Comparison of ENCODE assay signal across 8 mouse cellular contexts in the genomic region with DNA sequence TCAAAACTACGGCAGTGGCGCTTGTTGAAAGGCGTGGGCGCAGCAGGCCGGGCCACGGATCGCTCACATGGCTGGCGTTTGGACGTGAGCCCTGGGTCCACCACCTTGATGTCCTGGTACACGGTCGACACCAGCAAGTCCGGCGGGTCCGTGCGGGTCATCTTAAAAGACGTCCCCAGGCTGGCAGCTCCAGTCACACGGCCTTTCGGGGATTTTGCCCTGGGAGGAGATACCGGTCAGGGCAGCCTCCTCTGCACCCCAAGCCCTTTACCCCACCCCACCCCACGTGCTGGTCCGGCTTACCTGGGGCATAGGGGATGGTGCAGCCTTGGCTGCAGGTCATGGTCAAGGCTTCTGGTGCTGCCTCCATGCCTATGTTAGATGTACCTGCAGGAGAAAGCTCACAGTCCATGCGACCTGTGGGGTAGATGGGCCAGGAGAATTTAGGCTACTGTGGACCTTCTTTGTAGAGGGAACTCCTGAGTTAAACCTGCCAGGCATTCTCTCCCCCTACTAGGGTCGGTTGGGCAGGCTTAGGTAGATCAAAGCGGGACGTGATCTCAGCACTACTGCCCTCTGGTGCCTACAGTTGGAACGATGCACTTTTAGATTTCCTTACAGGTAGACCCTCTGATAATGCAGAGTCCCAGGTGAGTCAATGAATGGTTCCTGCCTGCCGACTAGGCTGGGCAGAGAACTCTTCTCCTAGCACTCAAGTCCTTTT. TPM values are rescaled to one million over a fixed set of nuclear protein-coding genes. Genes with fewer than 3 reads are reported as not detected.
DNase-seq lines count a peak whose midpoint lies in the region; ATAC-seq lines count a peak whose summit lies in the region.

No protein-coding gene starts in this region.

- WGBS in embryonic facial prominence, embryonic 14.5 days: 5% methylated on average over 25 of the region's 27 CpGs
- 3% methylated on average over 27 of the region's 27 CpGs for WGBS in intestine, embryonic 15.5 days
- WGBS in liver, embryonic 12.5 days (ENCODE audit: insufficient replicate concordance): 4% methylated on average over 27 of the region's 27 CpGs
- 6% methylated on average over 27 of the region's 27 CpGs for WGBS in neural tube, embryonic 14.5 days

- peaks cover 24% of the 10 kb centered on the region for H3K36me3 ChIP-seq in embryonic facial prominence, embryonic 14.5 days (ENCODE audit: control insufficient read depth, insufficient read depth, low read length)
- H3K36me3 ChIP-seq in intestine, embryonic 15.5 days: no peaks in the 10 kb centered on the region
- peaks cover 21% of the 10 kb centered on the region for H3K36me3 ChIP-seq in liver, embryonic 12.5 days
- H3K36me3 ChIP-seq in neural tube, embryonic 14.5 days (ENCODE audit: control insufficient read depth, insufficient read depth, low read length): peaks cover 7% of the 10 kb centered on the region; the same call in 1 of the 2 replicates

- H3K9me3 ChIP-seq in embryonic facial prominence, embryonic 14.5 days (ENCODE audit: control insufficient read depth, low read length): no peaks in the 10 kb centered on the region
- no peaks in the 10 kb centered on the region for H3K9me3 ChIP-seq in intestine, embryonic 15.5 days
- H3K9me3 ChIP-seq in liver, embryonic 12.5 days (replicated peaks): no peaks in the 10 kb centered on the region
- H3K9me3 ChIP-seq in neural tube, embryonic 14.5 days (ENCODE audit: control insufficient read depth, low read length): no peaks in the 10 kb centered on the region

- H3K4me2 ChIP-seq in embryonic facial prominence, embryonic 14.5 days (ENCODE audit: low read depth, low read length): peak overlapping the region; percentile 35
- peak overlapping the region; percentile 62 for H3K4me2 ChIP-seq in intestine, embryonic 15.5 days (replicated peaks)
- peak overlapping the region; percentile 35; the same call in 1 of the 2 replicates for H3K4me2 ChIP-seq in liver, embryonic 12.5 days
- H3K4me2 ChIP-seq in neural tube, embryonic 14.5 days (ENCODE audit: low read depth, low read length): peak overlapping the region; percentile 23

- peak overlapping the region; percentile 38; the same call in 1 of the 2 replicates for H3K9ac ChIP-seq in embryonic facial prominence, embryonic 14.5 days (ENCODE audit: low read depth, low read length)
- no peak overlapping the region for H3K9ac ChIP-seq in intestine, embryonic 15.5 days
- H3K9ac ChIP-seq in liver, embryonic 12.5 days: no peak overlapping the region
- H3K9ac ChIP-seq in neural tube, embryonic 14.5 days (replicated peaks; ENCODE audit: low read depth, low read length): no peak overlapping the region

- H3K4me3 ChIP-seq in embryonic facial prominence, embryonic 14.5 days (ENCODE audit: low read depth, low read length): peak overlapping the region; percentile 25
- H3K4me3 ChIP-seq in intestine, embryonic 15.5 days (replicated peaks): peak overlapping the region; percentile 28
- H3K4me3 ChIP-seq in liver, embryonic 12.5 days: 0 out of 2 replicates have a peak overlapping the region, but pooled peaks have one; percentile 23
- peak overlapping the region; percentile 7; the same call in 1 of the 2 replicates for H3K4me3 ChIP-seq in neural tube, embryonic 14.5 days (ENCODE audit: low read depth, low read length)

- H3K27ac ChIP-seq in embryonic facial prominence, embryonic 14.5 days (replicated peaks; ENCODE audit: low read depth, low read length): no peak overlapping the region
- 0 out of 2 replicates have a peak overlapping the region, but pooled peaks have one; percentile 3 for H3K27ac ChIP-seq in intestine, embryonic 15.5 days
- H3K27ac ChIP-seq in liver, embryonic 12.5 days: no peak overlapping the region
- no peak overlapping the region for H3K27ac ChIP-seq in neural tube, embryonic 14.5 days (ENCODE audit: low read depth, low read length)

- peaks cover 50% of the 10 kb centered on the region for H3K27me3 ChIP-seq in embryonic facial prominence, embryonic 14.5 days (replicated peaks; ENCODE audit: control insufficient read depth, insufficient read depth, low read length)
- peaks cover 51% of the 10 kb centered on the region for H3K27me3 ChIP-seq in intestine, embryonic 15.5 days (replicated peaks)
- peaks cover 62% of the 10 kb centered on the region for H3K27me3 ChIP-seq in liver, embryonic 12.5 days (replicated peaks)
- peaks cover 41% of the 10 kb centered on the region for H3K27me3 ChIP-seq in neural tube, embryonic 14.5 days (ENCODE audit: control insufficient read depth, insufficient read depth, low read length)

- peaks cover 23% of the 10 kb centered on the region for H3K4me1 ChIP-seq in embryonic facial prominence, embryonic 14.5 days (ENCODE audit: control insufficient read depth, insufficient read depth, low read length)
- H3K4me1 ChIP-seq in intestine, embryonic 15.5 days (replicated peaks): peaks cover 73% of the 10 kb centered on the region
- H3K4me1 ChIP-seq in liver, embryonic 12.5 days: peaks cover 79% of the 10 kb centered on the region
- peaks cover 50% of the 10 kb centered on the region for H3K4me1 ChIP-seq in neural tube, embryonic 14.5 days (ENCODE audit: control insufficient read depth, insufficient read depth, low read length)

- ATAC-seq in embryonic facial prominence, embryonic 14.5 days (ENCODE audit: low read depth): no peak
- peak; percentile 30 for ATAC-seq in intestine, embryonic 15.5 days
- no peak for ATAC-seq in liver, embryonic 12.5 days
- ATAC-seq in neural tube, embryonic 14.5 days (ENCODE audit: low read depth): no peak

- peak; percentile 52 for DNase-seq in adrenal gland, postnatal 14 days
- DNase-seq in adrenal gland, adult 2 months: no peak
- DNase-seq in R1 (ENCODE audit: low read depth, low spot score): peak; percentile 84
- peak; percentile 46 for DNase-seq in embryonic facial prominence, embryonic 14.5 days (ENCODE audit: low spot score)
- no peak for DNase-seq in MN1 (ENCODE audit: low spot score)

RNA-seq across cellular contexts. Expression of a gene that starts 1.7 kb away (rescaled TPM):
- 2.1 and 3.0 TPM in 2 replicates for total RNA-seq in adrenal gland, postnatal 14 days (2021)
- total RNA-seq in adrenal gland, adult 2 months (2021): 1 to 10 TPM; 1.4 to 2.1 TPM
- 10.5 and 13.5 TPM in 2 replicates for polyA plus RNA-seq in adrenal gland, adult 2 months (2012; rRNA removed)
- polyA plus RNA-seq in embryonic facial prominence, embryonic 14.5 days (2014; fragmentation: Nextera tagmentation; extraction: Ambion mirVana): 0.40 and 1.4 TPM in 2 replicates
- 1.7 and 2.9 TPM in 2 replicates for polyA plus RNA-seq in intestine, embryonic 15.5 days (2015; fragmentation: Nextera tagmentation; extraction: Ambion mirVana)
- polyA plus RNA-seq in liver, embryonic 12.5 days (2016; fragmentation: Nextera tagmentation; extraction: Ambion mirVana): not detected in 2 replicates
- polyA plus RNA-seq in neural tube, embryonic 14.5 days (2014; fragmentation: Nextera tagmentation; extraction: Ambion mirVana): 8.1 and 13.3 TPM in 2 replicates

RNA-seq across cellular contexts. Expression of a gene that starts 4.9 kb away (rescaled TPM):
- 56.6 and 58.1 TPM in 2 replicates for total RNA-seq in adrenal gland, postnatal 14 days (2021)
- 10 to 100 TPM; 53.5 to 54.1 TPM for total RNA-seq in adrenal gland, adult 2 months (2021)
- polyA plus RNA-seq in adrenal gland, adult 2 months (2012; rRNA removed): 36.7 and 53.4 TPM in 2 replicates
- polyA plus RNA-seq in embryonic facial prominence, embryonic 14.5 days (2014; fragmentation: Nextera tagmentation; extraction: Ambion mirVana): 148 and 160 TPM in 2 replicates
- 163 and 190 TPM in 2 replicates for polyA plus RNA-seq in intestine, embryonic 15.5 days (2015; fragmentation: Nextera tagmentation; extraction: Ambion mirVana)
- 67.8 and 69.2 TPM in 2 replicates for polyA plus RNA-seq in liver, embryonic 12.5 days (2016; fragmentation: Nextera tagmentation; extraction: Ambion mirVana)
- 184 and 209 TPM in 2 replicates for polyA plus RNA-seq in neural tube, embryonic 14.5 days (2014; fragmentation: Nextera tagmentation; extraction: Ambion mirVana)

RNA-seq across cellular contexts. Expression of a gene that starts 5.3 kb away (rescaled TPM):
- total RNA-seq in adrenal gland, postnatal 14 days (2021): 4.7 and 5.0 TPM in 2 replicates
- total RNA-seq in adrenal gland, adult 2 months (2021): 1 to 10 TPM; 2.3 to 7.4 TPM
- 4.2 and 8.8 TPM in 2 replicates for polyA plus RNA-seq in adrenal gland, adult 2 months (2012; rRNA removed)
- 1.4 and 1.7 TPM in 2 replicates for polyA plus RNA-seq in embryonic facial prominence, embryonic 14.5 days (2014; fragmentation: Nextera tagmentation; extraction: Ambion mirVana)
- polyA plus RNA-seq in intestine, embryonic 15.5 days (2015; fragmentation: Nextera tagmentation; extraction: Ambion mirVana): 297 and 389 TPM in 2 replicates
- polyA plus RNA-seq in liver, embryonic 12.5 days (2016; fragmentation: Nextera tagmentation; extraction: Ambion mirVana): 0.38 and 0.45 TPM in 2 replicates
- polyA plus RNA-seq in neural tube, embryonic 14.5 days (2014; fragmentation: Nextera tagmentation; extraction: Ambion mirVana): 2.2 and 2.3 TPM in 2 replicates

RNA-seq across cellular contexts. Expression of a gene that starts 22.3 kb away (rescaled TPM):
- 312 and 335 TPM in 2 replicates for total RNA-seq in adrenal gland, postnatal 14 days (2021)
- 100 to 1,000 TPM; 307 to 329 TPM for total RNA-seq in adrenal gland, adult 2 months (2021)
- polyA plus RNA-seq in adrenal gland, adult 2 months (2012; rRNA removed): 127 and 140 TPM in 2 replicates
- polyA plus RNA-seq in embryonic facial prominence, embryonic 14.5 days (2014; fragmentation: Nextera tagmentation; extraction: Ambion mirVana): 312 and 318 TPM in 2 replicates
- polyA plus RNA-seq in intestine, embryonic 15.5 days (2015; fragmentation: Nextera tagmentation; extraction: Ambion mirVana): 339 and 367 TPM in 2 replicates
- 293 and 311 TPM in 2 replicates for polyA plus RNA-seq in liver, embryonic 12.5 days (2016; fragmentation: Nextera tagmentation; extraction: Ambion mirVana)
- 373 and 390 TPM in 2 replicates for polyA plus RNA-seq in neural tube, embryonic 14.5 days (2014; fragmentation: Nextera tagmentation; extraction: Ambion mirVana)

RNA-seq across cellular contexts. Expression of a gene that starts 28.4 kb away (rescaled TPM):
- 72.7 and 87.8 TPM in 2 replicates for total RNA-seq in adrenal gland, postnatal 14 days (2021)
- total RNA-seq in adrenal gland, adult 2 months (2021): 10 to 100 TPM; 86.4 to 96.9 TPM
- 139 and 150 TPM in 2 replicates for polyA plus RNA-seq in adrenal gland, adult 2 months (2012; rRNA removed)
- polyA plus RNA-seq in embryonic facial prominence, embryonic 14.5 days (2014; fragmentation: Nextera tagmentation; extraction: Ambion mirVana): 64.4 and 71.9 TPM in 2 replicates
- polyA plus RNA-seq in intestine, embryonic 15.5 days (2015; fragmentation: Nextera tagmentation; extraction: Ambion mirVana): 65.5 and 69.7 TPM in 2 replicates
- polyA plus RNA-seq in liver, embryonic 12.5 days (2016; fragmentation: Nextera tagmentation; extraction: Ambion mirVana): 41.8 and 42.9 TPM in 2 replicates
- polyA plus RNA-seq in neural tube, embryonic 14.5 days (2014; fragmentation: Nextera tagmentation; extraction: Ambion mirVana): 64.2 and 66.6 TPM in 2 replicates

Comparison
In these comparisons a context has a peak if more than half of its experiments do, and no peak if none do; other contexts are left out.
1. DNase-seq: peak in adrenal gland, postnatal 14 days (single experiment), R1 (single experiment) and embryonic facial prominence, embryonic 14.5 days (single experiment); none in adrenal gland, adult 2 months (single experiment) and MN1 (single experiment).
2. RNA of a gene that starts 5.3 kb away (polyA plus RNA-seq): 297 to 389 TPM in intestine, embryonic 15.5 days; 4.2 to 8.8 TPM in adrenal gland, adult 2 months, 2.2 to 2.3 TPM in neural tube, embryonic 14.5 days, 1.4 to 1.7 TPM in embryonic facial prominence, embryonic 14.5 days and 0.38 to 0.45 TPM in liver, embryonic 12.5 days; every median in the first group is over 10 times any median in the second.
3. Peak in every context shown above with its lines, with median percentiles within 50 percentile points of each other: H3K4me2 ChIP-seq and H3K4me3 ChIP-seq.